Mouse (Mus musculus) liver, postnatal 0 days (tissue): ENCODE measurements around the gene Rasgrp2.

ENCODE experiments used
- CTCF ChIP-seq: sonication (generic); IDR thresholded peaks from 2 replicates; pipeline ENCODE4 v1.5.1; 2016; ENCODE audit warnings: antibody characterized with exemption, low read depth
- EP300 ChIP-seq: IDR thresholded peaks from 2 replicates; pipeline ENCODE4 v1.6.1; 2016; ENCODE audit warnings: antibody characterized with exemption, low read depth, mild to moderate bottlenecking

DNA sequence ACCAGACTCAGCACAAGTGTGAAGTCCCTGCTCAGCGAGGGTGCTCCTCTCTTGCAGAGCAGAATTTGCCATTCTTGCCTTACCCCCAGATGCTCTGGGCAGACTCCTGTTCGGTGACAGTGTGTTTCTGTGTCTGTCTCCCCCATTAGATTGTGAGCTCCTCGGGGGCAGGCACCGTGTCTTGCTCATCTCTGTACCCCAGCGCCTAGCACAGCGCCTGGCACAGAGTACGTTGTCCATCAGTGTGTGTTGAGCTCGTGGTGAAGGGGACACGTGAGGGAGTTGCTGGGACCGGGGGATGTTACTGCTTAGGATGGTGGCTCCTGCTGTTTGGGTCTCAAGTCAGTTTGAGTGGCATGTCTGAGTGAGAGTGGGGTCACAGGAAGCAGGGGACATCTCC, 4.7 kb downstream of the Rasgrp2 start:
- TF ChIP-seq CTCF (no peak), EP300 (no peak)
